ENCODE assay signal across 18 mouse cellular contexts in the genomic region with DNA sequence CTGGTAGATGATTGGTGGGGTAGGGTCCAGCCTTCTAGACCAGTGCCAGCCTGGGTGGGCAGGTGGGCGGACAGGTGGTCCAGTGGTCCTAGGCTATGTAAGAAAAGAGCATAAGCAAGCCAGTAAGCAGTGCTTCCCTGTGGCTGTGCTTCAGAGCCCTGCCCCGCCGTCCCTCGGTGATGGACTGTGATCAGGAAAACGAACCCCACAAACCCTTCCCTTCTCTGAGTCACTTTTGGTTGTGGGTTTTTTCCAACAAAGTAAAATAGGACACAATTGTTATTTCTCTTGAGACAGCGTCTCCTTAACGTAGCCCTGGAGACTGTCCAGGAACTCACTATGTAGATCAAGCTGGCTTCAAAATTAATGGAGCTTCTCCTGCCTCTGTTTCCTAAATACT. TPM values are rescaled to one million over a fixed set of nuclear protein-coding genes. Genes with fewer than 3 reads are reported as not detected.
"Had no signal": no experiment of that assay in that cellular context is flagged by ENCODE, and none has a peak within 500 bp of the region (broad histone marks: within the 10 kb centered on the region; RNA-seq: fewer than 3 reads in every experiment).

No protein-coding gene starts in this region.

- H3K4me3 ChIP-seq: kidney, embryonic 15.5 days; limb, embryonic 15.5 days; liver, embryonic 13.5 days; midbrain, embryonic 12.5 days; neural tube, embryonic 15.5 days had no signal

- H3K9ac ChIP-seq: kidney, embryonic 15.5 days; limb, embryonic 15.5 days; liver, embryonic 13.5 days; midbrain, embryonic 12.5 days; neural tube, embryonic 15.5 days had no signal

- H3K4me2 ChIP-seq: kidney, embryonic 15.5 days; limb, embryonic 15.5 days; liver, embryonic 13.5 days; midbrain, embryonic 12.5 days; neural tube, embryonic 15.5 days had no signal

- H3K27me3 ChIP-seq: kidney, embryonic 15.5 days; limb, embryonic 15.5 days; liver, embryonic 13.5 days; midbrain, embryonic 12.5 days; neural tube, embryonic 15.5 days had no signal

- H3K27ac ChIP-seq: kidney, embryonic 15.5 days; limb, embryonic 15.5 days; liver, embryonic 13.5 days; midbrain, embryonic 12.5 days; neural tube, embryonic 15.5 days had no signal

- H3K9me3 ChIP-seq: kidney, embryonic 15.5 days; limb, embryonic 15.5 days; liver, embryonic 13.5 days; midbrain, embryonic 12.5 days; neural tube, embryonic 15.5 days had no signal

- DNase-seq: kidney, adult 2 months; kidney, postnatal 36 days; layer of hippocampus, adult 9-11 months; layer of hippocampus, postnatal 36 days; liver, embryonic 13.5 days; lung, adult 18-20 months; lung, postnatal 36 days; thymus, adult 18-20 months; thymus, postnatal 14 days had no signal

- H3K4me1 ChIP-seq: midbrain, embryonic 12.5 days had no signal

RNA-seq across cellular contexts. Expression of a gene that starts 34.7 kb away (rescaled TPM):
- total RNA-seq: layer of hippocampus, adult 18-20 months; layer of hippocampus, postnatal 36 days; left cerebral cortex, adult 8-10 months; left cerebral cortex, postnatal 25 days; megakaryocyte progenitor cell, adult 5-6 weeks; midbrain, postnatal 0 days had no signal
- polyA plus RNA-seq: kidney, adult 2 months had no signal
